Mouse (Mus musculus): ENCODE results near the gene Tiam1. TPM values are rescaled to one million over a fixed set of nuclear protein-coding genes. Genes with fewer than 3 reads are reported as not detected.

Tiam1 gene
- polyA plus RNA-seq, 1 experiment from 2014 or later: 11.5 TPM

GRCm38 (mm10) chr16:90027886-90028285 is 115.7 kb downstream of the Tiam1 start:
- WGBS: 88% methylated on average over 3 of the region's 3 CpGs
- H3K27me3 ChIP-seq (ENCODE audit: insufficient read depth, low read length): no peaks in the 10 kb centered on the region

GRCm38 (mm10) chr16:90025526-90026172 is 117.9 kb downstream of the Tiam1 start:
- Histone ChIP-seq H3K27ac (ENCODE audit: low read length) (no peak overlapping the region), H3K27me3 (ENCODE audit: insufficient read depth, low read length) (no peaks in the 10 kb centered on the region), H3K4me3 (ENCODE audit: low read length) (no peak overlapping the region), H3K36me3 (ENCODE audit: insufficient read depth, low read length) (no peaks in the 10 kb centered on the region; the same call in 1 of the 2 replicates), H3K9ac (replicated peaks; ENCODE audit: low read length) (no peak overlapping the region), H3K4me2 (replicated peaks; ENCODE audit: low read depth, low read length) (no peak overlapping the region), H3K4me1 (ENCODE audit: insufficient read depth, low read length) (peaks cover under 1% of the 10 kb centered on the region; the same call in 1 of the 2 replicates), H3K9me3 (ENCODE audit: low read length) (no peaks in the 10 kb centered on the region)
- ATAC-seq (ENCODE audit: low FRiP score, low TSS enrichment): no peak
- 95% methylated on average over 6 of the region's 6 CpGs for WGBS

More at GRCm38 (mm10) chr16:90027886-90028285, 115.7 kb downstream of the Tiam1 start:
- no peak overlapping the region for H3K9ac ChIP-seq (replicated peaks; ENCODE audit: low read length)
- H3K4me1 ChIP-seq (ENCODE audit: insufficient read depth, low read length): no peaks in the 10 kb centered on the region
- no peak for ATAC-seq (ENCODE audit: low FRiP score, low TSS enrichment)
- H3K4me3 ChIP-seq (ENCODE audit: low read length): no peak overlapping the region
- no peak overlapping the region for H3K4me2 ChIP-seq (replicated peaks; ENCODE audit: low read depth, low read length)
- H3K36me3 ChIP-seq (ENCODE audit: insufficient read depth, low read length): no peaks in the 10 kb centered on the region; the same call in 1 of the 2 replicates
- no peaks in the 10 kb centered on the region for H3K9me3 ChIP-seq (ENCODE audit: low read length)
- H3K27ac ChIP-seq (ENCODE audit: low read length): no peak overlapping the region

GRCm38 (mm10) chr16:90023665-90024010 is 119.9 kb downstream of the Tiam1 start:
- H3K36me3 ChIP-seq (ENCODE audit: insufficient read depth, low read length): no peaks in the 10 kb centered on the region; the same call in 1 of the 2 replicates
- H3K27me3 ChIP-seq (ENCODE audit: insufficient read depth, low read length): no peaks in the 10 kb centered on the region
- H3K4me3 ChIP-seq (ENCODE audit: low read length): no peak overlapping the region
- no peaks in the 10 kb centered on the region for H3K9me3 ChIP-seq (ENCODE audit: low read length)
- no peak for ATAC-seq (ENCODE audit: low FRiP score, low TSS enrichment)
- 91% methylated on average over 8 of the region's 8 CpGs for WGBS
- H3K27ac ChIP-seq (ENCODE audit: low read length): no peak overlapping the region
- no peak overlapping the region for H3K4me2 ChIP-seq (replicated peaks; ENCODE audit: low read depth, low read length)
- no peak overlapping the region for H3K9ac ChIP-seq (replicated peaks; ENCODE audit: low read length)
- peaks cover 5% of the 10 kb centered on the region for H3K4me1 ChIP-seq (ENCODE audit: insufficient read depth, low read length)

DNA sequence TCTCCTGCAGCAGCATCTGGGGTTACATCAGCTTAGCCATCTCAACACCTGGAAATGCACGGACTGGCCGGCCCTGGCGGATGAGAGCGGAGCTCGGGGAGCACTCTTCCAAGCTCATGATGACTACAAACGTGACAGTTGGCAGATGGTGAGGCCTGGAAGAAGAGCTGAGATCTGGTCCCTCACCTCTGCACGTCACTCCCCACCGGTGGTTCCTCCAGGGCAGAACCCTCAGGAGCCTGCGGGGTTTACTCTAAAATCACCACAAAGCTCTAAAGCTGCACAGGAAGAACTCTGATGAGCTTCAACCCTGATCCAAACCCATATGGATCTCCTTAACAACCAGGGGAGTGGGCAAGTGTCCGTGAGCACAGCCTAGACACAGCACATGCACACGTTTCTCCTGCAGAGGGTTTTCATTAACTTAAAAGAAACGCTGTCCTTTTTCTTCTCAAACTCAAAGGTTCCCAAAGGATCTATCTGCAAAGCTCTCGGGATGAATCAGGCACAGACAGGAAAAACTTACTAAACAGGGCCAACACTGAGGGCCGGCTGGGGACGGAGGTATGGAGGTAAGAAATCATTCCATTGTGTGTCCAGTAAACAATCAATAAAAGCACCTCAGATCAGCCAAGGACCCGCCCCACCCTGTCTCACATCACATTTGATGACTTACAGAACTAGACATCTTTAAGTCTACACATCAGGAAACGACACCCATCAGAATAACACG is 120.5 kb downstream of the Tiam1 start:
- no peak for ATAC-seq (ENCODE audit: low FRiP score, low TSS enrichment)
- no peak overlapping the region for H3K4me2 ChIP-seq (replicated peaks; ENCODE audit: low read depth, low read length)
- H3K4me1 ChIP-seq (ENCODE audit: insufficient read depth, low read length): peaks cover 5% of the 10 kb centered on the region
- no peaks in the 10 kb centered on the region; the same call in 1 of the 2 replicates for H3K36me3 ChIP-seq (ENCODE audit: insufficient read depth, low read length)
- WGBS: 82% methylated on average over 18 of the region's 18 CpGs
- no peak overlapping the region for H3K4me3 ChIP-seq (ENCODE audit: low read length)
- H3K27ac ChIP-seq (ENCODE audit: low read length): no peak overlapping the region
- no peaks in the 10 kb centered on the region for H3K27me3 ChIP-seq (ENCODE audit: insufficient read depth, low read length)
- no peak overlapping the region for H3K9ac ChIP-seq (replicated peaks; ENCODE audit: low read length)
- no peaks in the 10 kb centered on the region for H3K9me3 ChIP-seq (ENCODE audit: low read length)

- no peak for ATAC-seq (ENCODE audit: low FRiP score, low TSS enrichment)
- H3K9ac ChIP-seq (replicated peaks; ENCODE audit: low read length): no peak overlapping the region
- no peak overlapping the region for H3K27ac ChIP-seq (ENCODE audit: low read length)
- WGBS: 34% methylated on average over 4 of the region's 4 CpGs
- H3K4me2 ChIP-seq (replicated peaks; ENCODE audit: low read depth, low read length): no peak overlapping the region
- H3K36me3 ChIP-seq (ENCODE audit: insufficient read depth, low read length): no peaks in the 10 kb centered on the region
- H3K4me3 ChIP-seq (ENCODE audit: low read length): no peak overlapping the region
- H3K9me3 ChIP-seq (ENCODE audit: low read length): no peaks in the 10 kb centered on the region; the same call in 1 of the 2 replicates
- peaks cover 29% of the 10 kb centered on the region for H3K4me1 ChIP-seq (ENCODE audit: insufficient read depth, low read length)
- H3K27me3 ChIP-seq (ENCODE audit: insufficient read depth, low read length): no peaks in the 10 kb centered on the region
Measured at GRCm38 (mm10) chr16:90016046-90016445, 127.5 kb downstream of the Tiam1 start.

DNA sequence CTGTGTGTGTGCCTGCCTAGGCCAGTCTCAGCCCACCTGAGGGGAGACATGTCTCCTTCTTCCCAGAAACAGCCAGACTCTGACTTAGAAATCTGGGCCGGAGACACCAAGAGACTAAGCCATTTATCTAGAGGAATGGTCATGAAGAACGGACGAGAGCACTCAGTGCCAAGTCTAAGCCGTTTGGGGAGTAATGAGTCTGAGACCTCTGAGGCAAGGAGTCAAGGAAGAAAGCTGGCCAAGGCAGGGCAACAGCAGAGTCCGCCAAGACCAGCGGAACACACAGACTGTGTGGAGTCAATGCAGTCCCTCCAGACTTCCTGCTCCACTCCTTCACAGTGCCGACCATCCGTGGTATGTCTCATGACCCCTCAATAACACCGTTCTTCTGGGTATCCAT is 129.0 kb downstream of the Tiam1 start:
- no peak overlapping the region for H3K4me3 ChIP-seq (ENCODE audit: low read length)
- H3K9ac ChIP-seq (replicated peaks; ENCODE audit: low read length): no peak overlapping the region
- H3K4me1 ChIP-seq (ENCODE audit: insufficient read depth, low read length): peaks cover 24% of the 10 kb centered on the region
- no peak overlapping the region for H3K4me2 ChIP-seq (replicated peaks; ENCODE audit: low read depth, low read length)
- H3K36me3 ChIP-seq (ENCODE audit: insufficient read depth, low read length): no peaks in the 10 kb centered on the region
- H3K9me3 ChIP-seq (ENCODE audit: low read length): peaks cover 4% of the 10 kb centered on the region; the same call in 1 of the 2 replicates
- 46% methylated on average over 9 of the region's 9 CpGs for WGBS
- no peaks in the 10 kb centered on the region for H3K27me3 ChIP-seq (ENCODE audit: insufficient read depth, low read length)
- H3K27ac ChIP-seq (ENCODE audit: low read length): no peak overlapping the region
- ATAC-seq (ENCODE audit: low FRiP score, low TSS enrichment): no peak

- Histone ChIP-seq H3K9ac (replicated peaks; ENCODE audit: low read length) (no peak overlapping the region), H3K36me3 (ENCODE audit: insufficient read depth, low read length) (no peaks in the 10 kb centered on the region), H3K27ac (ENCODE audit: low read length) (no peak overlapping the region), H3K27me3 (ENCODE audit: insufficient read depth, low read length) (no peaks in the 10 kb centered on the region), H3K4me2 (replicated peaks; ENCODE audit: low read depth, low read length) (no peak overlapping the region), H3K4me3 (ENCODE audit: low read length) (no peak overlapping the region), H3K9me3 (ENCODE audit: low read length) (peaks cover 4% of the 10 kb centered on the region; the same call in 1 of the 2 replicates), H3K4me1 (ENCODE audit: insufficient read depth, low read length) (peaks cover 24% of the 10 kb centered on the region)
- WGBS: 81% methylated on average over 32 of the region's 32 CpGs
- ATAC-seq (ENCODE audit: low FRiP score, low TSS enrichment): no peak
Measured at GRCm38 (mm10) chr16:90011521-90012181, 131.9 kb downstream of the Tiam1 start.

GRCm38 (mm10) chr16:90008504-90008903 is 135.1 kb downstream of the Tiam1 start:
- Histone ChIP-seq H3K9me3 (ENCODE audit: low read length) (peaks cover 4% of the 10 kb centered on the region; the same call in 1 of the 2 replicates), H3K36me3 (ENCODE audit: insufficient read depth, low read length) (no peaks in the 10 kb centered on the region), H3K27me3 (ENCODE audit: insufficient read depth, low read length) (no peaks in the 10 kb centered on the region), H3K4me1 (ENCODE audit: insufficient read depth, low read length) (peaks cover 3% of the 10 kb centered on the region), H3K4me3 (ENCODE audit: low read length) (no peak overlapping the region), H3K27ac (ENCODE audit: low read length) (no peak overlapping the region), H3K9ac (replicated peaks; ENCODE audit: low read length) (no peak overlapping the region), H3K4me2 (replicated peaks; ENCODE audit: low read depth, low read length) (no peak overlapping the region)
- 89% methylated on average over 6 of the region's 6 CpGs for WGBS
- no peak for ATAC-seq (ENCODE audit: low FRiP score, low TSS enrichment)

- ATAC-seq (ENCODE audit: low FRiP score, low TSS enrichment): no peak
- Histone ChIP-seq H3K27ac (ENCODE audit: low read length) (no peak overlapping the region), H3K36me3 (ENCODE audit: insufficient read depth, low read length) (no peaks in the 10 kb centered on the region), H3K4me3 (ENCODE audit: low read length) (no peak overlapping the region), H3K4me2 (replicated peaks; ENCODE audit: low read depth, low read length) (no peak overlapping the region), H3K9ac (replicated peaks; ENCODE audit: low read length) (no peak overlapping the region), H3K27me3 (ENCODE audit: insufficient read depth, low read length) (no peaks in the 10 kb centered on the region), H3K9me3 (ENCODE audit: low read length) (peaks cover 4% of the 10 kb centered on the region; the same call in 1 of the 2 replicates), H3K4me1 (ENCODE audit: insufficient read depth, low read length) (no peaks in the 10 kb centered on the region)
- 83% methylated on average over 13 of the region's 13 CpGs for WGBS
Measured at GRCm38 (mm10) chr16:90007391-90007977, 136.1 kb downstream of the Tiam1 start.
